ENCODE assay signal across 11 mouse cellular contexts in genomic region chr14:18233981-18234960, GRCm38 (mm10). TPM values are rescaled to one million over a fixed set of nuclear protein-coding genes. Genes with fewer than 3 reads are reported as not detected.
DNase-seq lines count a peak whose midpoint lies in the region; ATAC-seq and TF ChIP-seq lines count a peak whose summit lies in the region.
"Had no signal": no experiment of that assay in that cellular context is flagged by ENCODE, and none has a peak within 500 bp of the region (broad histone marks: within the 10 kb centered on the region; RNA-seq: fewer than 3 reads in every experiment).

No protein-coding gene starts in this region.

- H3K9ac ChIP-seq in embryonic facial prominence, embryonic 14.5 days (ENCODE audit: low read depth, low read length) = no peak overlapping the region
- H3K9ac ChIP-seq: lung, embryonic 14.5 days; neural tube, embryonic 13.5 days had no signal

- no peak overlapping the region for H3K4me3 ChIP-seq in embryonic facial prominence, embryonic 14.5 days (ENCODE audit: low read depth, low read length)
- H3K4me3 ChIP-seq in embryonic facial prominence, embryonic 10.5 days = no peak overlapping the region
- H3K4me3 ChIP-seq in testis, adult 2 months (ENCODE audit: control insufficient read depth, low read depth, low read length) = no peak overlapping the region
- H3K4me3 ChIP-seq: neural tube, embryonic 13.5 days had no signal

- 0 out of 2 replicates have a peak, but pooled peaks cover 5% of the 10 kb centered on the region for H3K4me1 ChIP-seq in embryonic facial prominence, embryonic 14.5 days (ENCODE audit: control insufficient read depth, insufficient read depth, low read length)
- peaks cover 13% of the 10 kb centered on the region for H3K4me1 ChIP-seq in embryonic facial prominence, embryonic 10.5 days
- H3K4me1 ChIP-seq in testis, adult 2 months (ENCODE audit: control insufficient read depth, insufficient read depth, low read length) = peaks cover 2% of the 10 kb centered on the region

- H3K9me3 ChIP-seq in embryonic facial prominence, embryonic 14.5 days (ENCODE audit: control insufficient read depth, low read length) = no peaks in the 10 kb centered on the region
- 0 out of 2 replicates have a peak, but pooled peaks cover 3% of the 10 kb centered on the region for H3K9me3 ChIP-seq in embryonic facial prominence, embryonic 10.5 days
- H3K9me3 ChIP-seq: neural tube, embryonic 13.5 days had no signal

- 43% methylated on average over 5 of the region's 5 CpGs for WGBS in embryonic facial prominence, embryonic 14.5 days
- 53% methylated on average over 5 of the region's 5 CpGs for WGBS in embryonic facial prominence, embryonic 10.5 days

- H3K27ac ChIP-seq in embryonic facial prominence, embryonic 14.5 days (replicated peaks; ENCODE audit: low read depth, low read length) = no peak overlapping the region; the same call in 1 of the 2 replicates
- H3K27ac ChIP-seq in embryonic facial prominence, embryonic 10.5 days (replicated peaks) = no peak overlapping the region
- peak overlapping the region; percentile 34; the same call in 1 of the 2 replicates for H3K27ac ChIP-seq in testis, adult 2 months (ENCODE audit: control insufficient read depth, insufficient read depth, low read depth, low read length)
- H3K27ac ChIP-seq: neural tube, embryonic 13.5 days had no signal

- H3K27me3 ChIP-seq in embryonic facial prominence, embryonic 14.5 days (replicated peaks; ENCODE audit: control insufficient read depth, insufficient read depth, low read length) = no peaks in the 10 kb centered on the region
- H3K27me3 ChIP-seq in embryonic facial prominence, embryonic 10.5 days (replicated peaks; ENCODE audit: low read depth, poor library complexity, severe bottlenecking) = no peaks in the 10 kb centered on the region
- no peaks in the 10 kb centered on the region for H3K27me3 ChIP-seq in testis, adult 2 months (ENCODE audit: control insufficient read depth, insufficient read depth, low read length)
- H3K27me3 ChIP-seq: neural tube, embryonic 13.5 days had no signal

- no peak overlapping the region for H3K4me2 ChIP-seq in embryonic facial prominence, embryonic 14.5 days (ENCODE audit: low read depth, low read length)
- H3K4me2 ChIP-seq: lung, embryonic 14.5 days; neural tube, embryonic 13.5 days had no signal

- ATAC-seq in embryonic facial prominence, embryonic 14.5 days (ENCODE audit: low read depth) = no peak

- TF ChIP-seq CTCF in testis, adult 2 months (IDR thresholded peaks at IDR 0.05; ENCODE audit: control insufficient read depth, insufficient read depth, insufficient replicate concordance, low read depth, low read length) = no peak

- no peaks in the 10 kb centered on the region for H3K36me3 ChIP-seq in embryonic facial prominence, embryonic 14.5 days (ENCODE audit: control insufficient read depth, insufficient read depth, low read length)
- H3K36me3 ChIP-seq in embryonic facial prominence, embryonic 10.5 days (replicated peaks) = no peaks in the 10 kb centered on the region
- H3K36me3 ChIP-seq in testis, adult 2 months (ENCODE audit: control insufficient read depth, insufficient read depth, low read length) = no peaks in the 10 kb centered on the region
- H3K36me3 ChIP-seq: neural tube, embryonic 13.5 days had no signal

- TF ChIP-seq POLR2A in testis, adult 2 months (IDR thresholded peaks at IDR 0.05; ENCODE audit: control insufficient read depth, low read depth, low read length) = no peak

- peak; percentile 48 for DNase-seq in embryonic facial prominence, embryonic 14.5 days (ENCODE audit: low spot score)
- no peak for DNase-seq in embryonic facial prominence, embryonic 10.5 days (ENCODE audit: low spot score)
- DNase-seq in testis, postnatal 10 days (ENCODE audit: low spot score) = no peak
- peak; percentile 35 for DNase-seq in heart, postnatal 4 days
- DNase-seq in right cerebral cortex, postnatal 36 days (ENCODE audit: low spot score in 2 of 2) = no peak
- DNase-seq in natural killer cell, adult 2 months (ENCODE audit: low spot score in 2 of 2) = no peak
- DNase-seq in layer of hippocampus, postnatal 25 days (ENCODE audit: extremely low spot score in 1 of 2, low spot score in 1 of 2) = no peak
- DNase-seq: kidney, adult 9 months; lung, embryonic 14.5 days had no signal

RNA-seq across cellular contexts. Expression of gene Nr1d2, which starts 4.7 kb away (rescaled TPM):
- polyA plus RNA-seq in embryonic facial prominence, embryonic 14.5 days (2014; fragmentation: Nextera tagmentation; extraction: Ambion mirVana) = 10.0 and 10.3 TPM in 2 replicates
- 4.3 and 4.7 TPM in 2 replicates for polyA plus RNA-seq in embryonic facial prominence, embryonic 10.5 days (2016; fragmentation: Nextera tagmentation; extraction: Ambion mirVana)
- polyA plus RNA-seq in testis, adult 2 months (2012; rRNA removed) = 3.0 and 3.1 TPM in 2 replicates
- total RNA-seq in heart, postnatal 4 days (2021) = 10 to 100 TPM; 36.3 to 39.3 TPM
- 10 to 100 TPM; 57.9 TPM for total RNA-seq in layer of hippocampus, postnatal 25 days (2021)

RNA-seq across cellular contexts. Expression of gene Nkiras1, which starts 36.7 kb away (rescaled TPM):
- 19.0 and 25.4 TPM in 2 replicates for polyA plus RNA-seq in embryonic facial prominence, embryonic 14.5 days (2014; fragmentation: Nextera tagmentation; extraction: Ambion mirVana)
- polyA plus RNA-seq in embryonic facial prominence, embryonic 10.5 days (2016; fragmentation: Nextera tagmentation; extraction: Ambion mirVana) = 10.6 and 11.6 TPM in 2 replicates
- 2.9 and 4.7 TPM in 2 replicates for polyA plus RNA-seq in testis, adult 2 months (2012; rRNA removed)
- 10 to 100 TPM; 20.0 to 22.3 TPM for total RNA-seq in heart, postnatal 4 days (2021)
- total RNA-seq in layer of hippocampus, postnatal 25 days (2021) = 10 to 100 TPM; 84.0 to 84.1 TPM

RNA-seq across cellular contexts. Expression of gene Rpl15, which starts 36.9 kb away (rescaled TPM):
- 513 and 535 TPM in 2 replicates for polyA plus RNA-seq in embryonic facial prominence, embryonic 14.5 days (2014; fragmentation: Nextera tagmentation; extraction: Ambion mirVana)
- 464 and 490 TPM in 2 replicates for polyA plus RNA-seq in embryonic facial prominence, embryonic 10.5 days (2016; fragmentation: Nextera tagmentation; extraction: Ambion mirVana)
- 109 and 123 TPM in 2 replicates for polyA plus RNA-seq in testis, adult 2 months (2012; rRNA removed)
- 1,000 to 10,000 TPM in 1 of 2 experiments, 100 to 1,000 TPM in 1; 916 to 1,021 TPM for total RNA-seq in heart, postnatal 4 days (2021)
- total RNA-seq in layer of hippocampus, postnatal 25 days (2021) = 100 to 1,000 TPM; 408 to 422 TPM

Comparison
In these comparisons a context has a peak if more than half of its experiments do, and no peak if none do; other contexts are left out.
1. DNase-seq: peak in embryonic facial prominence, embryonic 14.5 days (single experiment) and heart, postnatal 4 days (single experiment); none in embryonic facial prominence, embryonic 10.5 days (single experiment), testis, postnatal 10 days (single experiment), right cerebral cortex, postnatal 36 days (0 of 2), natural killer cell, adult 2 months (0 of 2) and layer of hippocampus, postnatal 25 days (0 of 2).